Mouse (Mus musculus) kidney, postnatal 25 days (tissue): ENCODE measurements around the gene Gnat1.
A peak's percentile ranks its signal among the peaks of the same experiment; 100 is the strongest.

Source experiments
- DNase-seq, 2 experiments: peaks; one replicate each; pipeline ENCODE4 v3.0.0; 2021; ENCODE audit warnings: mixed read lengths in 2 of 2

Gnat1 gene

DNA sequence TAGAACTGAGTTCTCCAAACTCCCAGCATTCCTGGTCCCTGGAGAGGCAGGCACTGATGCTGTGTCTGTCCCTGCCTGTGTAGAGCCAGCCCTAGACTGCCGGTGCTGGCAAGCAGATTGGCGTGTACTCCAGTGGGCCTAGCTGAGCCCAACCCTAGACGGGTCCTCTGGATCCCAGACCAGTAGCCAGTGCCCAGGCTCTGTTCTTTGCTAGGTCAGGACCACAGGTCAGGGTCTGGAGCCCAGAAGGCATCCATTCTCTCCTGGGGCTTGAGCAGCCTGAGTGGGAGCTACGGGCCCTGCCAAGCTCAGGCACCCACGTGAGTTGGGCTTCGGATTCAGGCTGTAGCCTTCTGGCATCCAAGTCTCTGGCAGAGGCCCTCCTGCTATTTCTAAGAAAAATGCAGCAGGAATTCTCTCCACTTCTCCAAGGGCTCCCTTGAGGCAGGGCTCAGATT is 20.6 kb upstream of the Gnat1 start:
- peak in 1 of 2 experiments; percentile 48 for DNase-seq

- DNase-seq, result peak; percentile 46 to 60
Observed at GRCm38 (mm10) chr9:107699376-107699980, 20.0 kb upstream of the Gnat1 start.

GRCm38 (mm10) chr9:107698611-107699190 is 19.2 kb upstream of the Gnat1 start:
- DNase-seq, result peak; percentile 56 to 75

DNA sequence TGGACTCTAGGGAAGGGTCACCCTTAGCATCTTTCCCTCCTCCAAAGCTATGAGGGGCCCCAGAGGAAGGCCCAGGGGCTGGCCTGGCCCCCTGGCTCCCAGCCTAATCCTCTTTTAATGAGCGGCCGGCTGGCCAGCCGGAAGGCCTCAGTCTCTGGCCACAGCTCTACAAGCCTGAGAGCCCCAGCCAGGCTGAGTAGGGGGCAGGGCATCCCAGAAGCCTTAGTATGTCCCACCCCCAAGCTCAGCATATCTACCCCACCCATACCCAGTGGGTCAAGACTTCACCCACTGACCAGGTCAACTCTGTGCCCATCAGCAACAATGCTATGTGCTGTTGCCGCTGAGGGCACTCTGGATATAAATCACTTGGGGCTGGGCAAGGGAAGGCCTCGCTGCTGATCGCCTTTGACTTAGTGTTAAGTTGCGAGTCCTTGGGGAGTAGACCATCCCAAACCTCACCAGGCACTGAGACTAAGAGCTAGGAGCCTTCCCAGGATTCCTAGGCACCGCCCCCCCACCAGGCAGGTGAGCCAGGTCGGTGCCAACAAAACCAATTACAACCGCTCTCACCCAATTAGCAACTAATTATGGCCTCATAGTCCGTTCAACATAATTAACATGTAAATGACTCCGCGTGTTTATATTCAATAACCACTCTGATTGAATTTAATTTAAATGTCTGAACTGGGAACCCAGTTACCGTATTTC is 18.5 kb upstream of the Gnat1 start:
- DNase-seq, result peak in 1 of 2 experiments; percentile 43

- DNase-seq, result peak; percentile 45 to 82
Observed at GRCm38 (mm10) chr9:107696845-107697610, 17.5 kb upstream of the Gnat1 start.

GRCm38 (mm10) chr9:107696106-107696479 is 16.6 kb upstream of the Gnat1 start:
- no peak for DNase-seq

GRCm38 (mm10) chr9:107695441-107696105 is 16.1 kb upstream of the Gnat1 start:
- DNase-seq, result peak; percentile 45 to 73

DNA sequence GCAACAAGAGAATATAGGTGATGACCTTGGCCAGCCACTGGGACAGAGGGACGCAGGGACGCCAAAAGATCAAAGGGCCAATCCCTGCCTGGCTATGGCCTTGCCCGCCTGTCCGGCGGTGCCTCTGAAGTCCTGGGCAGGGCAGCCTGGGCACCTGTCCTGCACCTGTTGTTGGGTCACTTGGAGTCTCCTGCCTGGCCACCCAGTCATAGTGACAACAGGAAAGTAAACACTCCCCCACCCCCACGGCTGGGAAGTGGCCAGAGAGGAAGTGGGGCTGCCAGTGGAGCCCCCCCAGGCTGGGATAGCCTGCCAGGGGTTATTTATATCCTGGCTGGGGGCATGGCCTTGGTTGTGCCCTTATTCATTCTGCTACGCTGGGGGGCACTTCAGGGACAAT is 15.1 kb upstream of the Gnat1 start:
- peak; percentile 62 to 74 for DNase-seq

DNA sequence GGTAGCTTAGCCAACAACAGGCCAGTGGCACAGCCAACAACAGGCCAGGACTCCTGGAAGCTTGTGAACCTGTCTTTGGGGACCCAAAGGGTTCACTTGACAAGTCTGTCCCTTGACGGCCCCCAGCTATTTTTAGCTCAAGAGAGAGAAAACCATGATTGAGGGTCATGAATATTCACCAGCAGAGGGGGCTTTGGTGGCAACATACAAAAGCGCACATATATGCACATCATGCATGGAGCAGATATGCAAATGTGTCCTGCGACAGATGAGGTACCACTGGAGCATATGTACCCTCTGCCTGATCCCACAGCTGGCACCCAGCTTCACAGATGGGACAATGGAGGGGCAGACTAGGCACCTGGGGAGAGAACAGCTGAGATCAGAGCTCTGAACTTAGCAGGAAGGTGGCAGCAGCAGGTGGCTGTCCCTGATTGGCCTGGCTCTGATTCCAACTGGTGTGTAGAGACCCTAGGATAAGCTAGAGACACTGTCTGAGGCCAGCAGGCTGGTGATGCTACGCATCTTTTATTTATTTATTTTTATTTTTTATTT is 14.0 kb upstream of the Gnat1 start:
- peak in 1 of 2 experiments; percentile 36 for DNase-seq

GRCm38 (mm10) chr9:107692785-107693184 is 13.3 kb upstream of the Gnat1 start:
- peak in 1 of 2 experiments; percentile 31 for DNase-seq

DNA sequence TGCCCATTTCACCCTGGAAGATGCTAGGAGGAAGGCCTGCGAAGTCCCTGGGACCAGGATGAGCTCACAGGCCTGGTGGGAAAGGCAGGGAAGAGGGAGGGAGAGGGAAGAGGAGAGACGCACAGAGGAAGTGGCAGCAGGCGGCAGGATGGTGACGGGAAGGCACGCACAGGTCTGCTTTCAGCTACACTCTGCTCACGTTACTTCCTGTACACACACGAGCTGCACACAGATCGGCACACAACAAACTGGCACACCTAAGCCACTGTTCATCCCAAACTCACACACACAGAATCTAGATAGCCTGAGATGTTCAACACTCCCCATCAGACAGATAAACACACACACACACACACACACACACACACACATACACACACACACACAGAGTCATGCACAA is 10.9 kb upstream of the Gnat1 start:
- peak in 1 of 2 experiments; percentile 31 for DNase-seq

- peak in 1 of 2 experiments; percentile 40 for DNase-seq
Observed at GRCm38 (mm10) chr9:107688939-107689338, 9.4 kb upstream of the Gnat1 start.

DNA sequence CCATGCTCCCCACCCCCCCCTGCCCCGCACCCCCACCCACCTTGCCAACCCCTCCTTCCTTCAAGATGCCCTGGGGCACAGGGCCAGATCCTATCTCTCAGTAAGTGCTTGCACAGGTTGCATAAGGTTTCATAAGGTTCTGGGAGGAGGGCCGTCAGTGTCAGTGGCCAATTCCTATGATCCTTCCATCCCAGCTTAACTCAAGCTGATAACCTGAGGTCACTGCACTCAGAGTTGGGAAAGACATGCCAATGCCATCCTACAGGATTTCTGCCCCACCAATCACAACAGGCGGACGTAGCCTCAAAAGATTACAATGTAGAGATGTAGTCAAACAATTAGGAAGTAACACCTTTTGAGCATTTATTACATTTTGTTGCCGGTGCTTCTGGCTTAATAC is 8.9 kb upstream of the Gnat1 start:
- no peak for DNase-seq

- DNase-seq, result peak; percentile 73 to 82
Observed at GRCm38 (mm10) chr9:107685231-107685981, 5.9 kb upstream of the Gnat1 start.

DNA sequence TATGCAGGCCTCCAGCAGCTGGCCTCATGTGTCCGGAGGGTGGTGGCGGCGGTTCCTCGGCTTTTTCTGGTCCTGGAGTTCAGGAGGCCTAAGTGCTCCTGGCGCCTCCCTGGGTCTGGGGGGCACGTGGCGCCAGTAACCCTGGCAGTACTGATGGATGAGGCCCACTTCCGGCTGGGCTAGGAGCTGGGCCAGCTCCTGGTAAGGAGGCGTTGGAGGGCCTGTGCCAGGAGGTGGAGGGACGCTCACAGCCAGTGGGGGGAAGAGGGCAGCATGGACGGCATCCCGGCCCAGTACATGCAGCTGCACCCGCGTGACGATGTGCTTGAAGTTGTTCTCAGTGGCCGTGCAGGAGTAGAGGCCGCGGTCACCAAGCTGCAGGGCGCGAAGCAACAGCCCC is 2.9 kb upstream of the Gnat1 start:
- peak in 1 of 2 experiments; percentile 69 for DNase-seq

- no peak for DNase-seq
Observed at GRCm38 (mm10) chr9:107678861-107679260, 651 bp downstream of the Gnat1 start.

DNA sequence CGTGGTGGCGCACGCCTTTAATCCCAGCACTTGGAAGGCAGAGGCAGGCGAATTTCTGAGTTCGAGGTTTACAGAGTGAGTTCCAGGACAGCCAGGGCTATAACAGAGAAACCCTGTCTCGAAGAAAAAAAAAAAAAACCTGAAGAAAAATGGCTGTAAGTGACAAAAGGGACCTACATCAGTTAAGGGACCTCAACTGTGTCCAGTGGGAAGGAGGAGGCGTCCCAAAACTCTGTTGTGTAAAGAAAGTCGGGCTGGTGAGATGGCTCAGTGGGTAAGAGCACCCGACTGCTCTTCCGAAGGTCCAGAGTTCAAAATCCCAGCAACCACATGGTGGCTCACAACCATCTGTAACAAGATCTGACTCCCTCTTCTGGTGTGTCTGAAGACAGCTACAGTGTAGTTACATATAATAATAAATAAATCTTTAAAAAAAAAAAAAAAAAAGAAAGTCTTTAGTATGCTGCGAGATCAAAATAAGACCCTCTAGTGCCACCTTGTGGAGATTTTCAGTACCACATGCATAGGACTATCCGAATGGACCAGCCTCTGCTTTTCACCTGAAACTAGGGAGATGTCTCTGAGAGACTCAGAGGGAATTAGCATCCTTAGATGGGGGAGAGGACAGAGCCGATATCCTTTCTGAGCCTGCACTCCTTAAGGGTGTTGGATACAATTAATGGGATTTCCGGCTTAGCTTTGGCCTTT is 1.5 kb downstream of the Gnat1 start:
- DNase-seq, result peak in 1 of 2 experiments; percentile 94

DNA sequence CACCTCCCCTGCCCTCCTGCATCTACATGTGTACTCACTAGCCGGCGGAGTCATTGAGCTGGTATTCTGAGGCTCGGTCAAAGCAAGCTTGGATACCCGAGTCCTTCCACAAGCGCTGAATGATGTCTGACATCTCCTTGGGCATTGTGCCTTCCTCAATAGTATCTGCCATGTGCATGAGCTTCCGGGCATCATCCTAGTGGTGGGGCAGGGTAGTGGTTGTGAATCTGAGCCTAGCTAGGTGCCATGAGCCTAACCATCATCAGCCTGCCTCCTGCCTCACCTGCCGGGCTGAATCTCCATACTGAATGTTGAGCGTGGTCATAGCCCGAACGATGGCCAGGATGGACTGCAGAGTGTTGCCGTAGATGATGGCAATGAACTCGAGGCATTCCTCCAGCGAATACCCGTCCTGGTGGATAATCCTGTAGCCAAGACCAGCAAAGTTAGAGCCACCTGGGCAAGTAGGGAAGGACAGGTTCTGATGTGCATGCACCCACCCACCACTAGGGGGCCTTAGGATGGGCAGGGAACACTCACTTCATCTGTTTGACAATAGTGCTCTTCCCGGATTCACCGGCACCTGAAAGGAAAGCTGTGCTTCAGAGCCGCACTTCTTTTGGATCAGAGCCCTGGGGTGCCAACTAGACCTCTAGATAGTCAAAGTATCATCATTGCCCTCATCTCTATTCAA is 2.3 kb downstream of the Gnat1 start:
- DNase-seq, result peak; percentile 62 to 76

DNA sequence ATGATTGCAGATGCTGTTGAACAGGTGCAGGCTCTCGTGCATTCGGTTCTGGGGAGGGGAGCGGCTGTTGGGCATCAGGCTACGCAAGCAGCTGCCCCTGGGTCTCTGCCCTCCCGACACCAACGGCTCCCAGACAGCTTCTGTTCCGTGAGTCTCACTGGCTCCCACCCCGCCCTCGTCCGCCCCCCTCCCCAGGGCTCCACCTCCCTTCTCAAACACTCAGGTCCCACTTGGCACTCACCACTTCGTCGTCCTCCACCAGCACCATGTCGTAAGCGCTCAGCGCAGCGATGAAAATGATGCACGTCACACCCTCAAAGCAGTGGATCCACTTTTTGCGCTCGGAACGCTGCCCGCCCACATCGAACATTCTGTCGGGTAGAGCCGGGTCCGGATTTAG is 3.2 kb downstream of the Gnat1 start:
- DNase-seq, result no peak

DNA sequence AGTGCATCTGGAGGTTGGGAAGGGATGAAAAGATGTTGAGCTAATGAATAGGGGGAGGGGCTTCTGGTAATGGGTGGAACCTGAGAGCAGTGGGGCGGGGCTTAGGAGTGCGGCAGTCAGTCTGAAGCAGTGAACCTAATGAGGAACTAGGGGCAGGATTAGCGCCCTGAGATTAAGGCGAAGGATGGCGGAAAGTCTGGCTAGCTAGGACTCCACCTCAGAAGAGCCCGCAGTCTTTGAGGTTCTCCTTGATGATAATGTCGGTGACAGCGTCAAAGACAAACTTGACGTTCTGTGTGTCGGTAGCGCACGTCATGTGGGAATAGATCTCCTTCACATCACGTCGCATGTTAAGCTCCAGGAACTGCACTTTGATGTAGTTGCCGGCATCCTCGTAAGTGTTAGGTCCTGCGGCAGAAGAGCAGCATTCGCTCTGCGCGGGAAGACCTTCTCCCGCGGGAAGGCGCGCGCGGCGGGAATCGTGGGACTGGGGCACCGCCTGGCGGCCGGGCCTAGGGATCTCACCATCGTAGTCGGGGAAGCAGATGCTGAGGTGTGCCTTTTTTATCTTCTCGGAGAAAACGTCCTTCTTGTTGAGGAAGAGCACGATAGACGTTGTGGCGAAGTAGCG is 3.7 kb downstream of the Gnat1 start:
- peak; percentile 73 to 82 for DNase-seq
